Mouse (Mus musculus) intestine, embryonic 14.5 days (tissue): ENCODE measurements at regions not wholly inside any gene's neighbourhood (a gene's known extent, or its start where the extent isn't known, plus 50 kb on each side); places are given as distances from the start of the nearest gene placed in this dataset.
A peak's percentile ranks its signal among the peaks of the same experiment; 100 is the strongest.

Source experiments
- ATAC-seq: fragments of 200-750 bp; cut with Nextera tagmentation; replicated peaks from 2 replicates; pipeline ENCODE4 v1.8.0; 2017; ENCODE audit warnings: low read depth, moderate number of reproducible peaks, moderate TSS enrichment, moderate library complexity; ENCODE audit not compliant: low FRiP score, low TSS enrichment
- DNase-seq: peaks from one replicate; pipeline ENCODE4 v3.0.0-alpha.2; 2018; ENCODE audit warnings: low spot score
- H3K27ac ChIP-seq: fragments of 300-500 bp; sonication (generic); 2 replicates; pipeline ENCODE4 v1.5.1; 2014; ENCODE audit warnings: low read depth, mild to moderate bottlenecking, control low read depth
- H3K27me3 ChIP-seq: fragments of 300-500 bp; sonication (generic); replicated peaks from 2 replicates; pipeline ENCODE4 v1.6.1; 2014; ENCODE audit warnings: low read length, control low read depth; ENCODE audit not compliant: control insufficient read depth, insufficient read depth
- H3K36me3 ChIP-seq: fragments of 300-500 bp; sonication (generic); 2 replicates; pipeline ENCODE4 v1.6.1; 2014; ENCODE audit warnings: low read length, control low read depth; ENCODE audit not compliant: control insufficient read depth, insufficient read depth
- H3K4me1 ChIP-seq: fragments of 300-500 bp; sonication (generic); replicated peaks from 2 replicates; pipeline ENCODE4 v1.6.1; 2014; ENCODE audit warnings: low read length, control low read depth, mixed read lengths; ENCODE audit not compliant: control insufficient read depth, insufficient read depth
- H3K4me2 ChIP-seq: fragments of 300-500 bp; sonication (generic); 2 replicates; pipeline ENCODE4 v1.6.1; 2014; ENCODE audit warnings: low read length
- H3K4me3 ChIP-seq: fragments of 300-500 bp; sonication (generic); 2 replicates; pipeline ENCODE4 v1.5.1; 2014; ENCODE audit warnings: low read depth, low read length, control low read depth, mixed read lengths
- H3K9ac ChIP-seq: fragments of 300-500 bp; sonication (generic); 2 replicates; pipeline ENCODE4 v1.6.1; 2014; ENCODE audit warnings: mild to moderate bottlenecking, low read length
- H3K9me3 ChIP-seq: fragments of 300-500 bp; sonication (generic); 2 replicates; pipeline ENCODE4 v1.6.1; 2016; ENCODE audit warnings: low read length, control low read depth; ENCODE audit not compliant: control insufficient read depth
- WGBS: fragments of 180-500 bp; shearing (Covaris S2); extraction: QIAGEN DNeasy Blood & Tissue Kit; methylation state at CpG from one replicate; pipeline ENCODE4 v1.1.7; 2014; 5-methylcytosine and 5-hydroxymethylcytosine counted together

GRCm38 (mm10) chr14:76657375-76657774, 100.7 kb upstream of the Serp2 start:
- 47% methylated on average over 7 of the region's 7 CpGs for WGBS
- no peak for DNase-seq
- ATAC-seq, result no peak
- Histone ChIP-seq H3K27me3 (no peaks in the 10 kb centered on the region), H3K9ac (no peak overlapping the region), H3K4me1 (peaks cover 22% of the 10 kb centered on the region), H3K4me2 (no peak overlapping the region), H3K9me3 (no peaks in the 10 kb centered on the region), H3K4me3 (no peak overlapping the region), H3K27ac (peak overlapping the region; percentile 33; the same call in 1 of the 2 replicates), H3K36me3 (no peaks in the 10 kb centered on the region)

DNA sequence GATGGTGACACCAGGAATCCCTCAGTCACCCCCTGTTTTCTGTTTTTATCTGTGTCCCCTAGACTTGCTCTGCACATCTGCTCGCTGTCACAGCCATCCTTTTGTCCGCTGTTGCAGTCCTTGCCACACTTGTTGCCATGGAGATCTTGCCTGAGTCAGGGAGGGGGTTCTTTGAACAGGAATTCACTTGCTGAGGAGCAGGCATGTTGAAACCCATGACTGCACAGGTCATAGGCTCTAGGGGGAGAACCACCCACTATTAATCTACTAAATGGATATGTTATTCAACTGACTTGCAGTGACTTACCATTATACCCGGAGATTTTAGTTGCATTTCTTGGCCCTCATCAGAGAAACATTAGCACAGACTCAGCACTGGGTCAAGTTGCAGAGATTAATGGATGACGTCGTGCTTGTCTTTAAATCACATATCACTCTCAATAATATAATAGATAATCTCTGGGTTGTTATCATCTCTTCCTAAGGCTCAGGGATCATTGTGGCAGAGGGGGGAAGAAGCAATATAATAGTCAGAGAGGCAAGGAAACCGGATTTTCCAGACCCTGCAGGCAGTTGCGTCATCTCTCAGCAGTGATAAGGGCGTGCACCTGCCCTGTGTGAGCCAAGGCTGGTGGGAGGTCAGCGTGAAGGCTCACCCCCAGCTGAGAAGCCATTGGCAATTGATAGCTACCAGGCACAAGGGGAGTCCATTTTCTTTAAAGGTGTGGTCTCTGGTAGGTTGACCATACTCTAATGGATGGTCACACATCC, 95.9 kb upstream of the Serp2 start:
- 57% methylated on average over 9 of the region's 9 CpGs for WGBS
- H3K27me3 ChIP-seq, result no peaks in the 10 kb centered on the region
- H3K9me3 ChIP-seq, result no peaks in the 10 kb centered on the region
- H3K9ac ChIP-seq, result no peak overlapping the region
- DNase-seq (no peak), ATAC-seq (peak; percentile 90)
- no peaks in the 10 kb centered on the region for H3K36me3 ChIP-seq
- H3K4me2 ChIP-seq, result no peak overlapping the region
- H3K4me1 ChIP-seq, result no peaks in the 10 kb centered on the region
- no peak overlapping the region for H3K4me3 ChIP-seq
- no peak overlapping the region; the same call in 1 of the 2 replicates for H3K27ac ChIP-seq

- Histone ChIP-seq H3K9me3 (no peaks in the 10 kb centered on the region), H3K9ac (no peak overlapping the region), H3K36me3 (no peaks in the 10 kb centered on the region), H3K4me1 (no peaks in the 10 kb centered on the region), H3K4me3 (no peak overlapping the region), H3K27ac (no peak overlapping the region), H3K4me2 (no peak overlapping the region), H3K27me3 (no peaks in the 10 kb centered on the region)
- DNase-seq, result no peak
- no peak for ATAC-seq
- WGBS, result 91% methylated on average over 8 of the region's 8 CpGs
Observed at GRCm38 (mm10) chr14:76651096-76651495, 94.4 kb upstream of the Serp2 start.

GRCm38 (mm10) chr14:76649927-76650326, 93.2 kb upstream of the Serp2 start:
- Histone ChIP-seq H3K9me3 (no peaks in the 10 kb centered on the region), H3K4me1 (no peaks in the 10 kb centered on the region), H3K36me3 (no peaks in the 10 kb centered on the region), H3K4me3 (no peak overlapping the region), H3K27ac (no peak overlapping the region), H3K27me3 (no peaks in the 10 kb centered on the region), H3K9ac (no peak overlapping the region), H3K4me2 (no peak overlapping the region)
- ATAC-seq, result no peak
- 92% methylated on average over 3 of the region's 3 CpGs for WGBS
- DNase-seq, result no peak

DNA sequence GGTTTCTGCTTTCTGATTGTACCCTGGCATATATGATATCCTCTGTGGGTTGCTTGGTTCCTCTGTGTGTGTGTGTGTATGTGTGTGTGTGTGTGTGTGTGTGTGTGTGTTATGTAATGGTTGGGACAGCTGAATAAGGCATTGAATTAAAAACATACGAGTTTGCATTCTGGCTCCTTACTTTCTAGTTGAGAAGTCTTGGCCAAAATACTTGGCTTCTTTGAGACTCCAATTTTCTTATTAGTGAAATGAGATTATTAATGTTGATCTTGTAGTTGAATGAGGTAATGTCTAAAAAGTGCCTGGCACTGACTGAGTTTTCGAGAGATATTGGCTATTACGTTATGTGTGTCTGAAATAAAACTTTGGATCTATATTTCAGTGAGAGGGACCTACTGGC, 88.0 kb upstream of the Serp2 start:
- Histone ChIP-seq H3K27me3 (no peaks in the 10 kb centered on the region), H3K36me3 (no peaks in the 10 kb centered on the region), H3K4me1 (no peaks in the 10 kb centered on the region), H3K9me3 (no peaks in the 10 kb centered on the region), H3K4me2 (no peak overlapping the region), H3K27ac (no peak overlapping the region), H3K9ac (no peak overlapping the region), H3K4me3 (no peak overlapping the region)
- no peak for DNase-seq
- WGBS, result 82% methylated on average over 3 of the region's 3 CpGs
- no peak for ATAC-seq

DNA sequence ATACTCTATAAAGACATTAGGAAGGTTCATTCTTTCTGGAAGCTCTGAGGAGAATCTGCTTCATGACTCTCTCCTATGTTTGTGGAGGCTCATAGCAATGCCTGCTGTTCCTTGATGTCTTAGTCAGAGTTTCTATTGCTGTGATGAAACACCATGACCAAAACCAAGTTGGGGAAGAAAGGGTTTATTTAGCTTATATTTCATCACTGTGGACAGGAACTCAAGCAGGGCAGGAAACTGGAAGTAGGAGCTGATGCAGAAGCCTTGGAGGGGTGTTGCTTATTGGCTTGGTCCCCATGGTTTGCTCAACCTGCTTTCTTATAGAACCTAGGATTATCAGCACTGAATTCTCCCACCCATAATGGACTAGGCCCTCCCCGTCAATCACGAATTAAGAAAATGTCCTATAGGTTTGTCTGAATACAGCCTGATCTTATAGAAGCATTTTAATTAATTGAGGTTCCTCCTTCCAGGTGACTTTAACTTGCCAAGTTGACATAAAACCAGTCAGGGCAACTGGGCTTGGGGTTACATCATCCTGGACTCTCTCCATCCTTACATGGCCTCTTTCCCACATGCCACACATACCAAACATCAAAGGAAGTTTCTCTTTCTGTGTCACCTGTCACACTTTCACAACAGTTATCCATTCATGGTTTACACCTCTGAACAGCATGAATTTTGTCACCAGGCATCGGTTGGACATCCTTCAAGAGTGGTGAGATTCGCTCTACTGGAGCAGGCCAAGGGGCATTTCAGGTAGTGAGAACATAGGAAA, 85.3 kb upstream of the Serp2 start:
- no peak overlapping the region for H3K27ac ChIP-seq
- H3K9me3 ChIP-seq, result no peaks in the 10 kb centered on the region
- no peak overlapping the region for H3K4me2 ChIP-seq
- ATAC-seq, result no peak
- H3K27me3 ChIP-seq, result no peaks in the 10 kb centered on the region
- no peak for DNase-seq
- no peak overlapping the region for H3K4me3 ChIP-seq
- H3K36me3 ChIP-seq, result no peaks in the 10 kb centered on the region
- no peaks in the 10 kb centered on the region for H3K4me1 ChIP-seq
- no peak overlapping the region for H3K9ac ChIP-seq
- 91% methylated on average over 4 of the region's 4 CpGs for WGBS

DNA sequence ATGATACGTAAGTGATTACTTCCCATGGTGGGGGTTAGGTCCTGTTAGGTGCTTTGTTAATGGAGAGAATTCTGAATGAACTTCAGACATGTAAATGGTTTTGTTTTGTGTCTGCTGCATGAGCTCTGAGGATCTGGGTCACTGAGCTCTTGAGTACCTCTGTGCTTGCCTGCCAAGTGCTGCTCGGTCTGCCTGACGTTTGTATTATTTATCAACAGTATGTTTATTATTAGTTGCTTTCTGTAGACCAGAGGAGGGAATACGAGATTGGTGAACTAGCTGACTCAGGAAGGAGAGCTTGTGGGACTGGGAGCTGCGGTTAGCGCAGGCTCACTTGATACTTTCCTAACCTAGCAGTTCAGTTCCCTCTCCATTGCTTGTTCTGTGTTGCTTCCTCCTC, 76.5 kb upstream of the Serp2 start:
- H3K4me2 ChIP-seq, result no peak overlapping the region
- no peaks in the 10 kb centered on the region; the same call in 1 of the 2 replicates for H3K4me1 ChIP-seq
- no peak overlapping the region for H3K4me3 ChIP-seq
- no peaks in the 10 kb centered on the region for H3K9me3 ChIP-seq
- WGBS, result 60% methylated on average over 6 of the region's 6 CpGs
- DNase-seq, result no peak
- H3K36me3 ChIP-seq, result no peaks in the 10 kb centered on the region
- H3K27me3 ChIP-seq, result no peaks in the 10 kb centered on the region
- no peak for ATAC-seq
- no peak overlapping the region for H3K9ac ChIP-seq
- H3K27ac ChIP-seq, result no peak overlapping the region

DNA sequence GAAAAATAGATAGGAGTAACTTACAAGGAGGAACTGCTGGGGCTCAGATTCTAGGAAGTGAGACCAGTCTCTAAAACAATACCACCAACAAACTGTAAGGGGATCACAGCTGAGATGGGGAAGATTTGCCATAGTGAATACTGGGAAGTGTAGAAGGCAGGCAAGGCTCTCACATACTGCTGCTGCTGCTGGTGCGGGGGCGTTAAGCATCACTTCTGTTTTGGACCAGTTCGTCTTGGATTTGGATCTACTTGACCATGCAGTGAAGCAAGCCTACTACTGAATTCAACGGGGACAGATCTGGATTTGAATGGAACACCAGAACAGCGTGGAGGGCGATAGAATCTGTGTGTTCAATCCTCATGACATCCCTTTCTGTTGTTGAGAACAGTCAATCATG, 76.1 kb upstream of the Serp2 start:
- Histone ChIP-seq H3K9me3 (no peaks in the 10 kb centered on the region), H3K27ac (no peak overlapping the region), H3K9ac (no peak overlapping the region), H3K4me3 (no peak overlapping the region), H3K4me2 (no peak overlapping the region), H3K27me3 (no peaks in the 10 kb centered on the region), H3K36me3 (no peaks in the 10 kb centered on the region), H3K4me1 (no peaks in the 10 kb centered on the region; the same call in 1 of the 2 replicates)
- 85% methylated on average over 6 of the region's 6 CpGs for WGBS
- no peak for ATAC-seq
- no peak for DNase-seq
